Mouse (Mus musculus) urinary bladder, adult 2 months (tissue): Measurements from ENCODE around the gene Gm43951. TPM values are rescaled to one million over a fixed set of nuclear protein-coding genes. Genes with fewer than 3 reads are reported as not detected.
"Not testable (repeated sequence)": the region's sequence is repeated elsewhere in the genome, so short reads cannot be mapped to it uniquely, and the experiment has no call there.

Source experiments
- DNase-seq: peaks from one replicate; pipeline ENCODE4 v3.0.0; 2022; ENCODE audit warnings: low spot score
- polyA plus RNA-seq: library from polyadenylated mRNA; depleted of rRNA; stranded (reverse); fragments of >200 nt; gene quantifications from 2 replicates; pipeline ENCODE4 v1.2.3, GENCODE M21; 2012; rRNA removed

The Gm43951 gene
- polyA plus RNA-seq, 1 experiment = 0.43 TPM

GRCm38 (mm10) chr11:72203440-72203839 lies 3.2 kb downstream of the Gm43951 start:
- no peak for DNase-seq

GRCm38 (mm10) chr11:72196506-72196905 lies 10.1 kb downstream of the Gm43951 start:
- no peak for DNase-seq

GRCm38 (mm10) chr11:72194259-72194658 lies 12.4 kb downstream of the Gm43951 start:
- DNase-seq = no peak

GRCm38 (mm10) chr11:72190857-72191256 lies 15.8 kb downstream of the Gm43951 start:
- DNase-seq = no peak

- no peak for DNase-seq
These were observed 22.4 kb downstream of the Gm43951 start for GRCm38 (mm10) chr11:72184252-72184651.

GRCm38 (mm10) chr11:72181136-72181535 lies 25.5 kb downstream of the Gm43951 start:
- DNase-seq = no peak

- DNase-seq = no peak
These were observed 26.1 kb downstream of the Gm43951 start for GRCm38 (mm10) chr11:72180556-72180955.

GRCm38 (mm10) chr11:72176553-72176952 lies 30.1 kb downstream of the Gm43951 start:
- DNase-seq = no peak

- no peak for DNase-seq
These were observed 30.7 kb downstream of the Gm43951 start for GRCm38 (mm10) chr11:72175966-72176365.

- no peak for DNase-seq
These were observed 31.9 kb downstream of the Gm43951 start for GRCm38 (mm10) chr11:72174721-72175120.

- DNase-seq = no peak
These were observed 33.1 kb downstream of the Gm43951 start for GRCm38 (mm10) chr11:72173506-72173905.

- DNase-seq = not testable (repeated sequence)
These were observed 34.7 kb downstream of the Gm43951 start for GRCm38 (mm10) chr11:72171906-72172305.

GRCm38 (mm10) chr11:72169871-72170270 lies 36.8 kb downstream of the Gm43951 start:
- no peak for DNase-seq

- no peak for DNase-seq
These were observed 43.4 kb downstream of the Gm43951 start for GRCm38 (mm10) chr11:72163198-72163597.

- no peak for DNase-seq
These were observed 50.0 kb downstream of the Gm43951 start for GRCm38 (mm10) chr11:72156624-72157023.

- no peak for DNase-seq
These were observed 50.6 kb downstream of the Gm43951 start for GRCm38 (mm10) chr11:72155981-72156428.

- no peak for DNase-seq
These were observed 51.3 kb downstream of the Gm43951 start for GRCm38 (mm10) chr11:72155186-72155980.

Other genes starting within 250 kb of the Gm43951 start
- 0.32 and 0.41 TPM in 2 replicates for gene Aipl1, start 169.3 kb downstream of the Gm43951 start, polyA plus RNA-seq
- gene Pimreg, start 164.8 kb downstream of the Gm43951 start, polyA plus RNA-seq = 2.8 and 3.2 TPM in 2 replicates
- 9.6 and 9.9 TPM in 2 replicates for gene Pitpnm3, start 71.1 kb downstream of the Gm43951 start, polyA plus RNA-seq
- 10.7 and 10.8 TPM in 2 replicates for gene 4933427D14Rik, start 619 bp upstream of the Gm43951 start, polyA plus RNA-seq
- gene Txndc17, start 707 bp upstream of the Gm43951 start, polyA plus RNA-seq = 146 and 164 TPM in 2 replicates
- 17.7 and 25.5 TPM in 2 replicates for gene Med31, start 8.8 kb upstream of the Gm43951 start, polyA plus RNA-seq
- 0.16 and 0.39 TPM in 2 replicates for gene Slc13a5, start 60.4 kb upstream of the Gm43951 start, polyA plus RNA-seq
- gene Xaf1, start 94.8 kb upstream of the Gm43951 start, polyA plus RNA-seq = 34.1 and 37.8 TPM in 2 replicates
- 0.07 and 0.10 TPM in 2 replicates for gene Fbxo39, start 107.6 kb upstream of the Gm43951 start, polyA plus RNA-seq
- gene Tekt1, start 155.6 kb upstream of the Gm43951 start, polyA plus RNA-seq = 0.09 and 0.17 TPM in 2 replicates
- 5.3 and 6.7 TPM in 2 replicates for gene Smtnl2, start 204.9 kb upstream of the Gm43951 start, polyA plus RNA-seq
- 3.6 and 3.7 TPM in 2 replicates for gene Ggt6, start 228.7 kb upstream of the Gm43951 start, polyA plus RNA-seq
- gene Mybbp1a, start 234.5 kb upstream of the Gm43951 start, polyA plus RNA-seq = 55.1 and 75.5 TPM in 2 replicates